Comparison of ENCODE assay signal across 8 mouse cellular contexts in genomic region chr4:149696189-149696971, GRCm38 (mm10). TPM values are rescaled to one million over a fixed set of nuclear protein-coding genes. Genes with fewer than 3 reads are reported as not detected.
DNase-seq lines count a peak whose midpoint lies in the region; ATAC-seq and TF ChIP-seq lines count a peak whose summit lies in the region.

No protein-coding gene starts in this region.

- no peak for TF ChIP-seq POLR2A in ES-Bruce4 (IDR thresholded peaks at IDR 0.05; ENCODE audit: insufficient read depth, low read length)

- no peaks in the 10 kb centered on the region for H3K36me3 ChIP-seq in ES-Bruce4 (ENCODE audit: control insufficient read depth, insufficient read depth, low read length, poor library complexity, severe bottlenecking)
- no peaks in the 10 kb centered on the region for H3K36me3 ChIP-seq in intestine, embryonic 14.5 days (ENCODE audit: control insufficient read depth, insufficient read depth, low read length)
- no peaks in the 10 kb centered on the region for H3K36me3 ChIP-seq in liver, embryonic 16.5 days (ENCODE audit: control insufficient read depth, insufficient read depth)

- DNase-seq in embryo, embryonic 10 days (ENCODE audit: low spot score) = peak; percentile 52
- DNase-seq in embryo, embryonic 9.5 days (ENCODE audit: extremely low spot score) = no peak
- DNase-seq in intestine, embryonic 14.5 days (ENCODE audit: low spot score) = no peak
- peak; percentile 77 for DNase-seq in spleen, postnatal 36 days (ENCODE audit: low spot score in 2 of 2)
- DNase-seq in cerebellum, adult 11-12 months = no peak
- no peak for DNase-seq in layer of hippocampus, adult 8-10 months (ENCODE audit: low spot score in 2 of 2)

- no peak overlapping the region for H3K27ac ChIP-seq in ES-Bruce4 (ENCODE audit: insufficient read depth, low read length)
- no peak overlapping the region for H3K27ac ChIP-seq in intestine, embryonic 14.5 days (ENCODE audit: low read depth)
- peak overlapping the region; percentile 53 for H3K27ac ChIP-seq in liver, embryonic 16.5 days (ENCODE audit: low read length)

- no peak for TF ChIP-seq CTCF in ES-Bruce4 (IDR thresholded peaks at IDR 0.05; ENCODE audit: low read depth, low read length)

- 0 out of 2 replicates have a peak overlapping the region, but pooled peaks have one; percentile 2 for H3K4me3 ChIP-seq in ES-Bruce4 (ENCODE audit: low read depth, low read length)
- H3K4me3 ChIP-seq in intestine, embryonic 14.5 days (ENCODE audit: low read depth, low read length) = no peak overlapping the region
- H3K4me3 ChIP-seq in liver, embryonic 16.5 days (ENCODE audit: low read depth, low read length) = peak overlapping the region; percentile 62

- H3K4me1 ChIP-seq in ES-Bruce4 (ENCODE audit: control insufficient read depth, insufficient read depth, low read length) = peaks cover 8% of the 10 kb centered on the region
- peaks cover 11% of the 10 kb centered on the region for H3K4me1 ChIP-seq in intestine, embryonic 14.5 days (replicated peaks; ENCODE audit: control insufficient read depth, insufficient read depth, low read length)
- H3K4me1 ChIP-seq in liver, embryonic 16.5 days (ENCODE audit: control insufficient read depth, low read depth, low read length) = peaks cover 13% of the 10 kb centered on the region

- 0 out of 2 replicates have a peak overlapping the region, but pooled peaks have one; percentile 20 for H3K4me2 ChIP-seq in intestine, embryonic 14.5 days (ENCODE audit: low read length)
- H3K4me2 ChIP-seq in liver, embryonic 16.5 days (ENCODE audit: low read depth, low read length) = peak overlapping the region; percentile 83

- H3K27me3 ChIP-seq in ES-Bruce4 (ENCODE audit: control insufficient read depth, insufficient read depth, low read length, poor library complexity, severe bottlenecking) = no peaks in the 10 kb centered on the region
- H3K27me3 ChIP-seq in intestine, embryonic 14.5 days (replicated peaks; ENCODE audit: control insufficient read depth, insufficient read depth, low read length) = no peaks in the 10 kb centered on the region
- no peaks in the 10 kb centered on the region for H3K27me3 ChIP-seq in liver, embryonic 16.5 days (ENCODE audit: control insufficient read depth, insufficient read depth, low read depth, low read length)

- WGBS in intestine, embryonic 14.5 days = 27% methylated on average over 16 of the region's 16 CpGs
- WGBS in liver, embryonic 16.5 days (ENCODE audit: insufficient replicate concordance) = 11% methylated on average over 16 of the region's 16 CpGs

- no peak for ATAC-seq in intestine, embryonic 14.5 days (replicated peaks; ENCODE audit: low FRiP score, low TSS enrichment, low read depth)
- no peak for ATAC-seq in liver, embryonic 16.5 days (ENCODE audit: low read depth)

- peak overlapping the region; percentile 18; the same call in 1 of the 2 replicates for H3K9ac ChIP-seq in ES-Bruce4 (ENCODE audit: low read depth, poor library complexity, severe bottlenecking)
- H3K9ac ChIP-seq in intestine, embryonic 14.5 days (ENCODE audit: low read length) = no peak overlapping the region
- peak overlapping the region; percentile 28; the same call in 1 of the 2 replicates for H3K9ac ChIP-seq in liver, embryonic 16.5 days (ENCODE audit: low read depth, low read length)

- no peaks in the 10 kb centered on the region for H3K9me3 ChIP-seq in ES-Bruce4 (replicated peaks; ENCODE audit: control insufficient read depth, insufficient read depth, low read length, poor library complexity, severe bottlenecking)
- no peaks in the 10 kb centered on the region for H3K9me3 ChIP-seq in intestine, embryonic 14.5 days (ENCODE audit: control insufficient read depth, low read length)
- H3K9me3 ChIP-seq in liver, embryonic 16.5 days (replicated peaks; ENCODE audit: control insufficient read depth, low read length) = no peaks in the 10 kb centered on the region

- TF ChIP-seq EP300 in ES-Bruce4 (IDR thresholded peaks at IDR 0.05; ENCODE audit: insufficient read depth, low read depth, low read length) = no peak

RNA-seq across cellular contexts. Expression of gene Pik3cd, which starts 6.0 kb away (rescaled TPM):
- polyA plus RNA-seq in ES-Bruce4 (2011; ENCODE audit: insufficient read depth, insufficient read length, low read depth, missing spikeins) = 13.3 and 13.5 TPM in 2 replicates
- polyA plus RNA-seq in intestine, embryonic 14.5 days (2014; fragmentation: Nextera tagmentation; extraction: Ambion mirVana) = 5.2 and 5.8 TPM in 2 replicates
- polyA plus RNA-seq in liver, embryonic 16.5 days (2015; fragmentation: Nextera tagmentation; extraction: Ambion mirVana) = 7.3 and 8.8 TPM in 2 replicates
- total RNA-seq in layer of hippocampus, adult 8-10 months (2022) = 10 to 100 TPM; 26.7 to 30.2 (median 28.4) TPM

RNA-seq across cellular contexts. Expression of gene Tmem201, which starts 41.5 kb away (rescaled TPM):
- polyA plus RNA-seq in ES-Bruce4 (2011; ENCODE audit: insufficient read depth, insufficient read length, low read depth, missing spikeins) = 29.9 and 33.9 TPM in 2 replicates
- polyA plus RNA-seq in intestine, embryonic 14.5 days (2014; fragmentation: Nextera tagmentation; extraction: Ambion mirVana) = 22.2 and 22.9 TPM in 2 replicates
- polyA plus RNA-seq in liver, embryonic 16.5 days (2015; fragmentation: Nextera tagmentation; extraction: Ambion mirVana) = 5.4 and 6.5 TPM in 2 replicates
- 10 to 100 TPM; 63.5 to 75.6 (median 74.5) TPM for total RNA-seq in layer of hippocampus, adult 8-10 months (2022)

Comparison
In these comparisons a context has a peak if more than half of its experiments do, and no peak if none do; other contexts are left out.
1. DNase-seq: peak in embryo, embryonic 10 days (single experiment) and spleen, postnatal 36 days (2 of 2); none in embryo, embryonic 9.5 days (single experiment), intestine, embryonic 14.5 days (single experiment), cerebellum, adult 11-12 months (single experiment) and layer of hippocampus, adult 8-10 months (0 of 2).